In the genomic region with DNA sequence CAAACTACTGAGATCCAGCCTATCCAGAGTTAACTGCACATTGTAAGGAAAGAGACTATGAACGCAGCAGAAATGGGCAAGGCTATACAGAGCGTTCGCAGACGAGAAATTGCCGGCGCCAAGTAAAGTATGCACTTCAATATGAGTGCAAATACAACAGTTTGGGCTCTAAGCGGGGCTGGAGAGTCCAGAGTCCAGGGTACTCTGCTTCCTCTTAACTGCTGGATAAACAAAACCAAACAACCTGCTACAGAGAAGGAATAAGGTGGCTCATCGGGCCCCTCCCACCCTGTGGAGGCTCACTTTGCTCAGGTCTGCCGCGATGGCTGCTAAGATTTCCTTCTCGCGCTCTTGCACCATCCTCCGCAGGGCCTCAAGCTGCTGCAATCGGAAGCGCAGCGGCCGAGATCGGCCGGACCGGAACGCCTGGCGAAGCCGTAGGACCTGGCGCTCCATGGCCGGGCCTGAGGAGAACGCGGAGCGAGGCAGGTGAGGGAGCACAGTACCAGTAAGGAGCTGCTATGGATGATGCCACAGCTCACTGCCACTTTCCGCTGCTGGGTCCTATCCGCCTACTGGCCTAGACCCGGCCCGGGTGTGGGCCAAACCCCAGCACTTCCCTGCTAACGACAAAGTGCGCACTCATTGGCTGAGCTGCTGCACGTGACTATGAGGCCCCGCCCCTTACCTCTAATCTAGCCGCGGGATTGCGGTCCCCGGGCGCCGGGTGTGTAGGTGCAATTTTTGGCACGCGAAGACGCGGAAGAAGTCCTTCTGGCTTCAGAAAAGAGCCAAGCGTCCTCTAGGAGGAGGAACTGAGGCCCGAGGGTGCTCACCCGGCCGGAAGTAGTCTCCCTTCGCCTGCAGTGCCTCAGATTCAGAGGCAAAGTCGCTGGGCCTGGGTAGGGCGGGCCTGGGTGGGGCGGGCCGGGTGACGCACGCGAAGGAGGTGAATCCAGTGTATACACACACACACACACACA, we compare ENCODE assay signal across 8 mouse cellular contexts. TPM values are rescaled to one million over a fixed set of nuclear protein-coding genes. Genes with fewer than 3 reads are reported as not detected.
DNase-seq lines count a peak whose midpoint lies in the region; ATAC-seq and TF ChIP-seq lines count a peak whose summit lies in the region.

A gene (minus strand): TSS at position 914 of the 983 bp plus-strand sequence.

- TF ChIP-seq CTCF in gastrocnemius, adult 2 months (IDR thresholded peaks at IDR 0.05), result peak; percentile 14; the same call in 1 of the 2 replicates
- TF ChIP-seq CTCF in hindbrain, postnatal 0 days (IDR thresholded peaks at IDR 0.05; ENCODE audit: low read depth), result no peak; the same call in none of the 2 replicates
- TF ChIP-seq CTCF in left cerebral cortex, adult 2 months (IDR thresholded peaks at IDR 0.05), result no peak

- under 1% methylated on average over 58 of the region's 58 CpGs for WGBS in hindbrain, postnatal 0 days

- H3K9ac ChIP-seq in hindbrain, postnatal 0 days (replicated peaks; ENCODE audit: low read length), result peak within 1 kb of the TSS; percentile 78

- H3K27ac ChIP-seq in gastrocnemius, adult 2 months, result peak within 1 kb of the TSS; percentile 98
- H3K27ac ChIP-seq in hindbrain, postnatal 0 days, result peak within 1 kb of the TSS; percentile 95
- peak within 1 kb of the TSS; percentile 96 for H3K27ac ChIP-seq in left cerebral cortex, adult 2 months

- peak; percentile 93 for DNase-seq in WW6 (ENCODE audit: low read depth, low spot score)
- peak; percentile 89 to 93 for DNase-seq in cerebellum, postnatal 4 days (ENCODE audit: low spot score in 2 of 2)
- peak; percentile 96 for DNase-seq in gastrocnemius, adult 2 months
- peak; percentile 97 for DNase-seq in hindbrain, postnatal 0 days (ENCODE audit: low spot score)
- DNase-seq in left cerebral cortex, adult 2 months (ENCODE audit: extremely low spot score in 1 of 2, low spot score in 2 of 2), result peak; percentile 93
- DNase-seq in right cerebral cortex, adult 2 months (ENCODE audit: low spot score in 2 of 2), result peak; percentile 95
- DNase-seq in urinary bladder, postnatal 14 days (ENCODE audit: low spot score), result peak; percentile 97

- no peaks in the 10 kb centered on the region for H3K27me3 ChIP-seq in hindbrain, postnatal 0 days (ENCODE audit: insufficient read depth, low read length)

- intact Hi-C loops in gastrocnemius, adult 2 months (cut with DNase I), result loop anchor here (5.0 kb wide), 1 partner anchor 90 kb away; a partner anchor contains a TSS
- intact Hi-C loops in left cerebral cortex, adult 2 months (cut with DNase I), result loop anchor here (2.0 kb wide), 1 partner anchor 142 kb away; no protein-coding TSS in a partner anchor

- peak within 1 kb of the TSS; percentile 57 for H3K4me2 ChIP-seq in hindbrain, postnatal 0 days (ENCODE audit: low read depth, low read length)

- H3K9me3 ChIP-seq in hindbrain, postnatal 0 days (ENCODE audit: low read length), result no peaks in the 10 kb centered on the region

- ATAC-seq in hindbrain, postnatal 0 days, result peak; percentile 99
- ATAC-seq in megakaryocyte, adult 5-6 weeks (ENCODE audit: poor library complexity, severe bottlenecking), result peak; percentile 90

- peaks cover 17% of the 10 kb centered on the region for H3K36me3 ChIP-seq in hindbrain, postnatal 0 days (ENCODE audit: insufficient read depth, low read length)

- H3K4me1 ChIP-seq in hindbrain, postnatal 0 days (ENCODE audit: insufficient read depth, low read length), result 0 out of 2 replicates have a peak, but pooled peaks cover 5% of the 10 kb centered on the region

- peak within 1 kb of the TSS; percentile 99 for H3K4me3 ChIP-seq in gastrocnemius, adult 2 months
- peak within 1 kb of the TSS; percentile 61 for H3K4me3 ChIP-seq in hindbrain, postnatal 0 days (ENCODE audit: low read length)
- H3K4me3 ChIP-seq in left cerebral cortex, adult 2 months, result peak within 1 kb of the TSS; percentile 84

RNA-seq across cellular contexts. Expression of the gene that starts here (rescaled TPM):
- total RNA-seq in gastrocnemius, adult 2 months (2021), result 10 to 100 TPM; 12.0 to 13.0 TPM
- 37.9 and 40.4 TPM in 2 replicates for total RNA-seq in hindbrain, postnatal 0 days (2014; rRNA removed)
- polyA plus RNA-seq in hindbrain, postnatal 0 days (2015; fragmentation: Nextera tagmentation; extraction: Ambion mirVana), result 36.2 and 37.3 TPM in 2 replicates
- total RNA-seq in left cerebral cortex, adult 2 months (2021), result 10 to 100 TPM; 47.1 to 54.1 TPM
- 67.8 and 68.4 TPM in 2 replicates for total RNA-seq in megakaryocyte, adult 5-6 weeks (2015)
- 78.5 and 89.0 TPM in 2 replicates for total RNA-seq in megakaryocyte, adult 5-6 weeks (2017)

Comparison
In these comparisons a context has a peak if more than half of its experiments do, and no peak if none do; other contexts are left out.
1. Peak in every context shown above with its lines: DNase-seq, ATAC-seq, H3K4me3 ChIP-seq and H3K27ac ChIP-seq.